Mouse (Mus musculus) retina, embryonic 14.5 days (tissue): ENCODE measurements at regions not wholly inside any gene's neighbourhood (a gene's known extent, or its start where the extent isn't known, plus 50 kb on each side); places are given as distances from the start of the nearest gene placed in this dataset.

Experiments
- DNase-seq: peaks from one replicate; pipeline ENCODE4 v3.0.0-alpha.2; 2015; ENCODE audit warnings: low spot score

DNA sequence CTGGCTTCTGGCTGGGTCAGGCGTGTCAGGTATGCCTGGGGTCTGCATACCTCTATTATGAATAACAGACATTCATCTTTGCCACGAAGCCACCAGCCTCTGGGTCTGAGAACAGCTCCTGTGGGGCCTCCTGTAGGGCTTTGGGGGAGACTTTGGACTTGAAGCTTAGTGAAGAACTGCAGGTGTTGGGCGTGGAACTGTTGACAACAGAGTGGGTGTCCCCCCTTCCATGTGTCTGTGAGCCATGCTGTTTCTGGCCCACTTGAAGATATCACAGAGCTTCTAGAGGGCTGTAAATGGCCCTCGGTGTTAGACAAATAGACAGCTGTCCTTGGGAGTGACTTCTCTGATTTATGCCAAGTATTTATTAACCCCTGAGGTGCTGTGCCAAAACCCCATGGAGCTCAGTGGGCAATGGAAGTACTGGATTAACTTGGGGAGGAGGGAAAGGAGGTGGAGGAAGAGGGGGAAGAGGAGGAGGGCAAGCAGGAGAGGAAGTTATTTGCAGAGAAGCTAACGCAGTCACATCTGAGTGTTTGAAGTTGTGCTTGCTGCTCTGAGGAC, 450.8 kb upstream of the Kcnab2 start:
- no peak for DNase-seq

DNA sequence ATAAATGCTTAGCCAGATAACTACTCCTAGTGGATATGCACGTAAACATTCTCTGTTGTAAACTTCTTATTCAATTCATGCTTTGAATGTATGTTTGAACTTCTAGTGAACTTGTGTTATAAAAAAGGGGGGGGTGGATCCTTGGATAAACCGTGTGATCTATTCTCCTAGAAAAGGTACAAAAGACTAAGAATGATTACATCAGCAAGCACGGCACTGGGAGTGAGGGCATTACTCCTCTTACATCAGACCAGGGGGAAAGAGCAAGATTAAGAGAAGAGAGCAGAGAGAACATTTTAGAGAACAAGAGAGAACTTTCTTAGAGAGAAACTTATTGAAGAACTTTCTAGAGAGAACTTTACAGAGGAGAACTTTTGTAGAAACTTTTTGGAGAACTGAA, 442.6 kb upstream of the Kcnab2 start:
- DNase-seq = no peak

- no peak for DNase-seq
Observed at GRCm38 (mm10) chr4:152919851-152920250, 442.2 kb upstream of the Kcnab2 start.

- DNase-seq = peak; percentile 58
Observed at GRCm38 (mm10) chr4:152916576-152916975, 438.9 kb upstream of the Kcnab2 start.

DNA sequence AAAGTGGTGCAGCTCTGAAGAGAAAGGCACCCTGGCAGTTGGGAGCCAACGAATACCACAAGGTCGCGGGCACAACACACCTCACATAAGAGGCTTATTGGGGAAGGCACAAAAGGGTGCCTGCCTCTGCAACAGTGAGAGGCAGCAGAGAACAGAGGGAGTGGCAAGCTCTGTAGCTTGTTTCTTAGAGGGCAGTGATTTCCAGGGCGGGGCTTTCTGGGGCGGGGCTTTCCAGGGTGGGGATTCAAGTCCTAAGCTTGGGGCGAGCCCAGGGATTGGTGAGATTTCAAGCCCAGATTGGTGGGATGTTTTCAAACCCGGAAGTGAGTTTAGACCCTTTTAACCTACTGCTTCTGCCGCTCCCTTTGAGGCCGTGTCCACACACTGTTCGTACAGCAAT, 435.8 kb upstream of the Kcnab2 start:
- peak; percentile 59 for DNase-seq

- peak; percentile 59 for DNase-seq
Observed at GRCm38 (mm10) chr4:152912846-152913245, 435.2 kb upstream of the Kcnab2 start.

GRCm38 (mm10) chr4:152908235-152908634, 430.6 kb upstream of the Kcnab2 start:
- DNase-seq = no peak

DNA sequence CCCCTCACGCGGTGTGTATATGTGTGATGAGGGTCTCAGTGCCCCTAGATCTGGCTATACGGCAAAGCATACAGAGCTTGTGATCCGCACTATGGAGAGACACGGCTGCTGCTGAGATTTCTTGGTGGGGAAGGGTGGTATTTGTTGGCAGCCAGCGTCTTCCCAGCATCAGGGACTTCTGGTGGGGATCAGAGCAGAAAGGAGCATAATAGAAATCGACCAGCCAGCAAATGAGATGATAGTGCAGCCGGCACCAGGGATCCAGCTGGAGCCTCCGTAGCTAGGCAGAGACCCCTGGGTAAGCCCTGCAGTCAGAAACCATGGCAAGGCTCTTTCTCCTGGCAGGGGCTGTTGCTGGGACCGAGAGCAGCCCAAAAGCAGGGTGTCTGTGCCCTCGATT, 425.2 kb upstream of the Kcnab2 start:
- DNase-seq = peak; percentile 43

- DNase-seq = no peak
Observed at GRCm38 (mm10) chr4:152900049-152900448, 422.4 kb upstream of the Kcnab2 start.

GRCm38 (mm10) chr4:152895076-152895475, 417.4 kb upstream of the Kcnab2 start:
- no peak for DNase-seq

GRCm38 (mm10) chr4:152892997-152893396, 415.3 kb upstream of the Kcnab2 start:
- no peak for DNase-seq

GRCm38 (mm10) chr4:152889211-152889610, 411.5 kb upstream of the Kcnab2 start:
- DNase-seq = peak; percentile 40

GRCm38 (mm10) chr4:152888306-152888705, 410.6 kb upstream of the Kcnab2 start:
- DNase-seq = no peak

DNA sequence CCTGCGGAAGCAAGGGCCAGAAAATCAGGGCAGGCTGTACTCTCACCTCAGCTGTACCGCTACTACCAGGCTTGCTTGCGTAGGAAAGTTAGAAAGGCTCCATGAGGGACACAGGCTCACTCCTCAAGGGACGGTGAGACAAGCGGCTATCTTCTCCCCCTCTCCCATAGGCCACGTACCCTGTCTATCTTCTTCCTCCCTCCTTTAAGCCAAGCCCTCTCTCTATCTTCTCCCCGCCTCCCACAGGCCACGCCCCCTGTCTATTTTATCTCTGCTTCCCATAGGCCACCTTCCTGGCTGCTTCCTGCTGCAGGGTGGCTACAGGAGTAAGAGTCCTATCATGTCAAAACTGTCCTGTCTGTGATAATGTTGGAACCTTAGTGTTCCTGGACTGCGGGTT, 409.1 kb upstream of the Kcnab2 start:
- DNase-seq = no peak

DNA sequence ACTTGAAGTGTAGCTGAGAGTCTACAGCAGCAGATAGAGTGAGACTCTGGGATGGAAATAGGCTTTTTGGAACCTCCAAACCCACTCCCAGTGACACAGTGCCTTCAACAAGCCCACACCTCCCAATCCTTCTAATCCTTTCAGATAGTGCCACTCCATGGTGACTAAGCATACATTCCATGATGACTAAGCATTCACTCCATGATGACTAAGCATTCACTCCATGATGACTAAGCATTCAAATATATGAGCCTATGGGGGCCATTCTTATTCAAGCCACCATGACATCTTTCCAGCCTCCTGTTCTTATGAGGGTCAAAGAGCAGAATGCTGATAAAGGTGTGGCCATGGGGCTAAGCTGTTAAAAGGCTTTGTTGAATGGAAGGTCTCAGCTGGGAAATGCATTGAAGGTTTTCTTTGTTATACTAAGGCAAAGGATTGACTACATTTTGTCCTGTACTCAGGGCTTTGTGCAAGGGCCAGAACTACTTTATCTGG, 403.8 kb upstream of the Kcnab2 start:
- DNase-seq = no peak

- DNase-seq = no peak
Observed at GRCm38 (mm10) chr4:152880368-152880767, 402.7 kb upstream of the Kcnab2 start.

DNA sequence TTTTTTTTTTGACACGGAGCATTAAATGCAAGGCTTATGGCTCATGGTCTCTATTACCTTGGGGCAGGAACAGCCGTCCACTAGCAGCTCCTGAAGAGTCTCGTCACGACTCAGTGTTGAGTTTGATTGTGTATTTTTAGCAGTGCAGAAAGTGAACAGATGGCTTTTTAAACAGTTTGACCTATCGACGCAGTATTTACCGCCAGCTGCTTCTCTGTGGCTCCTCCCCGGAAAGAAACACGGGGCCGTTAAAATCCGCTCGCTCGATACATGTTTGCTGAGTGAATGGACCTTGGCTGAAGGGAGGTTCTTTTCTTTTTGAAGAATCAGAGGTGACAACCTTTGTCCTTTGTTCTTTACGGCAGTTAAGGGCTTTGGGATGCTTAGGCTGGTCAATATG, 401.3 kb upstream of the Kcnab2 start:
- peak; percentile 56 for DNase-seq

GRCm38 (mm10) chr4:152878401-152878800, 400.7 kb upstream of the Kcnab2 start:
- DNase-seq = peak; percentile 53

DNA sequence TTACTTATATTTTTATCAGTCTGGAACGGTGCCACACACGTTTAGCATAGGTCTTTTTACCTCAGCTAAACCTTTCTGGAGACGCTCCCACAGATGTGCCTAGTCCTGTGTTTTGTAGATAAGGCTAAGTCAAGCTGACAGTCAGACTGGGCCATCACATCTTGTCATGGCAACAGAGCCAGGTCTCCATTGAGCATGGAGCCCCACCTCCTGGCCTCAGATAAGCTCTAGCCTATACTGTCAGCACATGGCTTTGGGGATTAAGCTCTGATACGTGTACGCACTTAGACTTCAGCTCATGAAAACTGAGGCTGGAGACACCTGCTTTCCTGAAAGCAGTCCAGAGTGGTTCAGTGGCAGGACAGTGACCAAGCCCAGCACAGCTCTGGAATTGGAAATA, 392.4 kb upstream of the Kcnab2 start:
- no peak for DNase-seq

DNA sequence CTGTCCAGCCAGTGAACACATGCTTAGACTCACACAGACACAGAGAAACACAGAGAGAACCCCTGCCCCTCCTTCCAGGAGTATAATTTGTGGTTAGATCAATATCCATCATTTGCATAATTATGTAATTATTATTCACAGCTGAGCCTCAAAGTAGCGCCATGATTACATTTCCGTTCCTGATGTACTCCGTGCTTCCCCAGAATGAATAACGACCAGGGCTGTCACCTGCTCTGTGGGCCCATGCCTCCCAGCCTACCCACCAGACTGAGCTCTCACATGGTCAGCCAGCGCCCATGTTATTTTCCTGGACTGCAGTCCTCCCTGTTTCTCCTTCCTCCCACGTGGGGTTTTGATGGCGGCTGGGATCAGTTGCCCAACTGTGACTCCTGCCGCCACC, 388.2 kb upstream of the Kcnab2 start:
- no peak for DNase-seq

GRCm38 (mm10) chr4:152862818-152863614, 385.3 kb upstream of the Kcnab2 start:
- no peak for DNase-seq

DNA sequence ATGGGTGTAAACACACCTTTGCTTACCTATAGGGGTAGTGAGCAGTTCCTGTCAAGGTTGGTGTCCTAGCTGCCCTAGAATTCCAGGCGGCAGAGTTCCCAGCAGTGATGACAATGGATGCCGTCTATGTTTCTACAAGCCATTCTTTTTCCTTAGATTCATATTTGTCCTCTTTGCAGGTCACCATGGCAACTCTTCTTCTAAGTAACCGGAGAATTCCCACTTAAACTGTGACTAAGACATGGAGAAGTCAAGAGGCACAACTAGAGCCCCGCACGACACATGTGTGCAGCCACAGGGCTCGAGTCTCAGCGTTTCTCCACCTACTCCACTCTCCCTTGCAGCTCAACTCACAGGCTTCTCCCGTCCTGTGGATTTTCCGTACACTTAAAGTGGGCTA, 381.5 kb upstream of the Kcnab2 start:
- DNase-seq = no peak

DNA sequence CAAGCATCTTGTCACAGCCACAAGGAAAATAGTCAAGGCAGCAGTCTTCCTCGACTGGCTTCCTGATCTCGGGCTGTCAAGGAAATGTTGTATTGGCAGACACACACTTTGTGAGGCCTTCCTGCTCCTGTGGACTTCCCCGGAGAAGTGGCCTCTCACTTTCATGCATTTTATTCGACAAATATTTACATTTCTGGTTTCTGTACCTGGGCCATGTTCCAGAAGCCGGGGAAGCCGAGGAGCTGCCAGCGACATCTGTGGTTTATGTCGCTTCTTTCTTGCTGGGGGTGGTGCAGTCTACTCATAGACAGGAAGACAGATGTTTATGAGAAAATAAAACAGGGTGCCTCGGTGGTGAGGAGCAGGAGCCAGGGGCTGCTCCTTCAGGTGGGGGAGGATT, 372.5 kb upstream of the Kcnab2 start:
- no peak for DNase-seq

- DNase-seq = peak; percentile 16
Observed at GRCm38 (mm10) chr4:152836080-152836479, 358.4 kb upstream of the Kcnab2 start.
